Mouse (Mus musculus) large intestine, adult 2 months (tissue): ENCODE data around the gene Otx2. TPM values are rescaled to one million over a fixed set of nuclear protein-coding genes. Genes with fewer than 3 reads are reported as not detected.

ENCODE experiments used
- DNase-seq: peaks from one replicate; pipeline ENCODE4 v3.0.0-alpha.2; 2012; ENCODE audit warnings: low read depth, low spot score
- WGBS: fragments of 180-500 bp; shearing (Covaris S2); methylation state at CpG from one replicate; pipeline ENCODE4 v1.1.7; 2018; 5-methylcytosine and 5-hydroxymethylcytosine counted together
- polyA plus RNA-seq: library from polyadenylated mRNA; depleted of rRNA; stranded (reverse); fragments of >200 nt; gene quantifications from 2 replicates; pipeline ENCODE4 v1.2.3, GENCODE M21; 2012; rRNA removed

Otx2 gene
- polyA plus RNA-seq, 1 experiment: not detected

DNA sequence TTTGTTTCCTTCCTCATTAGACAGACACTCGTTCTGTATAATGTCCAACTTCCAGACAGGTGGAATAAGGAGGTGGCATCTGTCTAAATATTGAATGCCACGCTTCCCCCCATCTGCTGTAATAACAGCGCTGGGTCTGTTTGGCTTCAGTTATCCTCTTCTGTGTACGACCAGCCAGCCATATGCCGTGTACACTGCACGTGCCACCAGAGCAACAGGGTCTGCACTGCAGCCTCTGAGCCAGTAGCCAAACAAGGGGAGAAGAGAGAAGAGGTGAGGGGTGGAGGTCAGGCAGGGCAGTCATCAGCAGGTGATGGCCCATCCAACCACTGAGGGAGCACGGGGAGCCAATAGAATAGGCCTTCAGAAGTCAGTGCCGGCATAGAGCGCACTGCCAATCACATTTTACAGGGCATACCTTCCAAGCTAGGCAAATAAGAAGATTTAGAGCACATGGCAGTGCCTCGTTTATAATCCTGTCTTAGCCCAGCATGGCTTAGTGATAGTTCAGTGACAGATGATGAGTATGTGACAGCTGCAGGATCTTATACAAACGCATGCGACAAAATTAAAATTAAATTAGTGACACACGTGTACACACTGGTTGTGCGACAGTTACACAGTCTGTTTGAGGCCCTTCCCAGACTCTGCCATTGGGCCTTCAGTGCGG lies 64.8 kb downstream of the Otx2 start:
- WGBS: 42% methylated on average over 15 of the region's 15 CpGs
- peak; percentile 11 for DNase-seq

Other genes with a start within 250 kb of the Otx2 start
- 4.9 and 9.9 TPM in 2 replicates for gene Tmem260, start 227.7 kb downstream of the Otx2 start, polyA plus RNA-seq